Mouse (Mus musculus): ENCODE data around the gene Fam214b. TPM values are rescaled to one million over a fixed set of nuclear protein-coding genes. Genes with fewer than 3 reads are reported as not detected.

The Fam214b gene
- polyA plus RNA-seq, 1 experiment = 29.1 TPM

DNA sequence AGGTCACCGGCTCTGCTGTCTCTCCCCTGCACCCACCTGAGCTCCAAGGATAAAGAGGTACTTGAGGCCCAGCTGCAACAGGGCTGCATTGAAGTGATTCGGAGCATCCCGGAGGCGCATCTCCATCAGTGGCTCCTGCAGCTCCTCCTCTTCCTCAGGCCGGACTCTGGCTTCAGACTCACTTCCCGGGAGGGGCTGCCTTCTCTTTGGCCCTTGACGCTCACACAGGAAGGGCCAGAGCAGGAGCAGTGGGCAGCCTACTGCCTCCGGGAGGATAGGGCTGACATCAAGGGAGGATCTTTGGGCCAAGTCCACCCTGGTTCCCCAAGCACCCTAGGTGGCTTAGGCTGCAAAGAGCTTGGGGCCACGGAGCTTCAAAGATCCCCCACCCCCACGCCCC lies 26.8 kb downstream of the Fam214b start:
- DNase-seq (ENCODE audit: low read depth, low spot score) = no peak
- WGBS = 91% methylated on average over 10 of the region's 10 CpGs

DNA sequence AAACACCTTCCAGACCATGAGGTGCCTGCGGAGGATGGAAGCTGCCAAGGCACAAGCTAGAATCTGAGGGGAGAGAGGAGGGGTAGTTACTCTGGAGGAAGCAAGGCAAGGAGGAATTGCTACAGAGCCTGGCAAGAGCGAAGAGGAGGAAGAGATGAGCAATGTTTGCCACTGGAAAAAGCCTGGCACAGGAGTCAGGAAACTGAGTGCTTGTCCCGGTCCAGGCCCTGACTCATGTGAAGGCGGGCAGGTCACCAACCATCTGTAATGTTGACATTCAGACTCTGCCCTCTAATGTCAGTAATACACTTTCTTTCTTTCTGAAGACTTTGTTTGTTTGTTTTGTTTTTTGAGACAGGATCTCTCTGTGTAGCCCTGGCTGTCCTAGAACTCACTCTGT lies 27.9 kb downstream of the Fam214b start:
- no peak for DNase-seq (ENCODE audit: low read depth, low spot score)
- WGBS = 81% methylated on average over 4 of the region's 4 CpGs

DNA sequence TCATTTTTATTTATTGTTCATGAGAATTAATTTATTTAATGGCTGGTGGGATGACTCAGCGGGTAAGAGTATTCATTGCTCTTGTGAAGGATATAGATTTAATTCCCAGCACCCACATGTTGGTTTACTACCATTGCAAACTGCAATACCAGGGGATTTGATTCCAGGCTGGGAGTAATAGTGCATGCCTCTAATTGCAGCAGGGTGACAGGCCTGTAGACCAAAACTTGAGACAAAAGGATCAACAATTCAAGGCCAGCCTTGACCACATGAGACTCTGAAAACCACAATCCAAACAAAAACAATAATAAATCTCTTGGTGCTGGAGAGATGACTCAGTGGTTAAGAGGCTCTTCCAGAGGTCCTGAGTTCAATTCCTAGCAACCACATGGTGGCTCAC lies 33.9 kb downstream of the Fam214b start:
- WGBS = 83% methylated on average over 1 of the region's 1 CpGs
- no peak for DNase-seq (ENCODE audit: low read depth, low spot score)

DNA sequence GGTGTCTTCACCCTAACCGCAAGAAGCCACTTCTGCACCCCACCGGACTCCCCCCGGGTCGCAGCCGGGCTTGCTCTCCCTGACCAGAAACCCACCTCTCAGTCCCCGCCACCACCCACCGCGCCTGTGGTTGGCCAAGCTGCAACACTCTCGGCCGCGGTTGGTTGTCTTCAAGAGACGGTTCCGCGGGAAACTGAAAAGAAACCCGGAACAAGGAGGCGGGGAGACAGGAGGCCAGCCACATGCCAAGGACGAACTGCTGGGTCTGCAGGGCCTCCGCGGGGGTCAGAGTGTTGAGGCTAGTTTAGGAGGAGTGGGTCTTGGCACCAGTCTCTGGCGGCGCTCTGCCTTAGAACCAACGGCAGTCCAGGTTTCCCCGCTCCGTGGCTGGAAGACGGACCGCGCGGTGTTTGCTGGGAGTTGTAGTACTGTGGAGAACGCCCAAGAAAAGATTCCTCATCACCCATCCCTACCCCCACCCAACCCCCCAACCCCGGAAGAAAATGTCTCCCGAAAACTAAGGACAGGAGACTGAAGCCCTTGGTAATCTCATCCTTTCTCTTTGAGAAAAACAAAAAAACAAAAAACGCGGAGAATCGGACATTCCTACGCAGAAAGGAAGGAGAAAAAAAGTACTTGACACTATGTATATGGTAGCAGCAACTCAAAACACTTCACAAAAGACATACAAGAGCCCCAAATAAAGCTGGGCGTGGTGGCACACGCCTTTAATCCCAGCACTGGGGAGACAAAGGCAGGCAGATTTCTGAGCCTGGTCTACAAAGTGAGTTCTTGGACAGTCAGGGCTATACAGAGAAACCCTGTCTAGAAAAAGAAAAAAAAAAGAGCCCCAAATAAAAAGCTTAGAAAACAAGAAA lies 35.6 kb downstream of the Fam214b start, which contains the start of gene Fancg:
Gene Fancg (minus strand): TSS at position 346 of the 878 bp plus-strand sequence.
- under 1% methylated on average over 37 of the region's 37 CpGs for WGBS
- DNase-seq (ENCODE audit: low read depth, low spot score) = no peak

DNA sequence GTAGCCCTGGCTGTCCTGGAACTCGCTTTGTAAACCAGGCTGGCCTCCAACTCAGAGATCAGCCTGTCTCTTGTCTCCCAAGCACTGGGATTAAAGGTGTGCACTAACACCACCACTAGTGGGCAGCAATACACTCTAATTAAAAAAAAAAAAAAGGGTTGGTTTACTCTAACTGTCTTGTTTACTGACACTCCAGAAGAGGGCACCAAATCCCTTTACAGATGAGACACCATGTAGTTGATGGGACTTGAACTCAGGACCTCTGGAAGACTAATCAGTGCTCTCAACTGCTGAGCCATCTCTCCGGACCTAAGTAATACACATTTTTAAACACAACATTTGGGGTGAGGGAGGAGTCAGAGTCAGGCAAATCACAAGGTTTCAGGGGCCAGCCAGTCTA lies 40.3 kb downstream of the Fam214b start:
- DNase-seq (ENCODE audit: low read depth, low spot score) = no peak

GRCm38 (mm10) chr4:43004951-43005350 lies 41.1 kb downstream of the Fam214b start:
- WGBS = 90% methylated on average over 3 of the region's 3 CpGs
- DNase-seq (ENCODE audit: low read depth, low spot score) = no peak

More for the DNA sequence above, 40.3 kb downstream of the Fam214b start:
- 47% methylated on average over 2 of the region's 2 CpGs for WGBS

- WGBS = 55% methylated on average over 12 of the region's 12 CpGs
- no peak for DNase-seq (ENCODE audit: low read depth, low spot score)
Measured at GRCm38 (mm10) chr4:43002756-43003439, 43.1 kb downstream of the Fam214b start.

GRCm38 (mm10) chr4:43001272-43001671 lies 44.7 kb downstream of the Fam214b start:
- 70% methylated on average over 2 of the region's 2 CpGs for WGBS
- no peak for DNase-seq (ENCODE audit: low read depth, low spot score)

DNA sequence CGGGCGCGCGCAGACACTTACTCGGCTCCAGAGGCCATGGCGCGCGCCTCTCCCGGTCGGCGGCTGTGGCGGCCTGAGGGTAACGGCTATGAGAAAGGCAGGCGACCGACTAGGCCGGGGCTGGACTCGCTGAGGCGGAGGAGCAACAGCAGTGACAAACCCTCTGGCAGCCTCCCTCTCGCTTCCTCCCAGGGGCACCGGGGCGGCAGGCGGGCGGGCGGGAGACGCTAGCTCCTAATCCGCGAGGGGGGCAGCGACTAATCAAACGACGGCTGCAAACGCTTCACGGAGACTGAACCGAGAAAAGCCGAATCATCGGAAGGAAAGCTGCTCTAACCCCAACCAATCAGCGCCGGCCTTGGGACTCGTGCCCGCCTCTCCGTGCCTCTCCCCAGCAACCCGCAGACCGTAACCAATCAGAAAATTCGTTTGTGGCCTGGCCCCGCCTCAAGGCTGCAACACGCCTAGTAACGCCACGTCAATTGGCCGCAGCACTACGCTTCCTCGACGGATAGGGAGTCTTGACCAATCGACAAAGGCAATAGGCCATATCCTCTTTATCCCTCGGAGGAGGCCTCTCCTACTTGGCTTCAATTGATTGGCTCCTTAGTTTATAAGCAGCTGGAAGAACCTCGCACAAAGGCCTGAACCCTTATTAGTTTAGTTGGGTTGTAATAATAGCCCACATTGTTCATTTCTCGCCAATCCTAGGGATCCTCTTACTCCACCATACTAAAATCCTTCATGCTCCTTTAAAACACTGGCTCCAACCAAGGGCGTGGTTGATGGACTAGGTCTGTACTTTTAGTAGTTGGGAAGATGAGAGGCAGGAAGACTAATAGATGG lies 45.7 kb downstream of the Fam214b start, which contains the start of gene Vcp:
Gene Vcp (minus strand): TSS at position 367 of the 846 bp plus-strand sequence.
- WGBS = 1% methylated on average over 54 of the region's 56 CpGs

DNA sequence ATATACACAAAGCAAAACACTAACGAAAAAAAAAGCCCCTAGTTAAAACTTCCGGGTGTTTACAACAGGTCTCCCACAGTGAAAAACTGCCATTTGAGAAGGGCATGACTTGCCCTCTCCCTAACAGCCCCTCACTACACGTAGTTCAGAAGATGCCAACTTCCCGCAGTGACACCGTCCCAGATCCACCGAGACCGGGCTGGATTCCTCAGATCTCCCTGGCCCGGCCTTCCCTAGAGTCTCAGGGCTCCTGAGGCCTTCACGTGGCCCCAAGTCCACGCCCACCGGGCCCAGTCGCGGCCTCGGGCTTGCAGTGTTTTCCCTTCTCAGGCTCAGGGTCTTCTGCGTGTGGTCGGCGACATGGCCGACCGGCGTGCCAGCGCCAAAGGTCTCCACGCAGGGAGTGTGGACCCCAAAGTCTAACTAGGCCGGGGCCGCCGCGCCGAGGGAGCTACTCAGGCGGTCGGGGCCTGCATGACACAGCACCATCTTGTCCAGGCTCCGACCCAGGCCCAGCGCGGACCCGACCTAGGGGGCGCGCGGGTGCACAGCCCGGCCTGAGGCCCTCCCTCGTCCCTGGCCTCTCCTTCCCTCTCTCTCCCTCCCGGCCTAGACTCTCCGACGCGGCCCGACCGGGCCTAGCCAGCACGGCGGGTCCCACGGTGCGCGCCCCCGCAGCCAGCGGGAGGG lies 46.4 kb downstream of the Fam214b start:
- WGBS = under 1% methylated on average over 51 of the region's 51 CpGs
- DNase-seq (ENCODE audit: low read depth, low spot score) = no peak

More for the DNA sequence above, 45.7 kb downstream of the Fam214b start, which contains the start of gene Vcp:
- peak; percentile 91 for DNase-seq (ENCODE audit: low read depth, low spot score)

- no peak for DNase-seq (ENCODE audit: low read depth, low spot score)
- WGBS = 16% methylated on average over 2 of the region's 2 CpGs
Measured at GRCm38 (mm10) chr4:42998022-42998421, 48.0 kb downstream of the Fam214b start.

DNA sequence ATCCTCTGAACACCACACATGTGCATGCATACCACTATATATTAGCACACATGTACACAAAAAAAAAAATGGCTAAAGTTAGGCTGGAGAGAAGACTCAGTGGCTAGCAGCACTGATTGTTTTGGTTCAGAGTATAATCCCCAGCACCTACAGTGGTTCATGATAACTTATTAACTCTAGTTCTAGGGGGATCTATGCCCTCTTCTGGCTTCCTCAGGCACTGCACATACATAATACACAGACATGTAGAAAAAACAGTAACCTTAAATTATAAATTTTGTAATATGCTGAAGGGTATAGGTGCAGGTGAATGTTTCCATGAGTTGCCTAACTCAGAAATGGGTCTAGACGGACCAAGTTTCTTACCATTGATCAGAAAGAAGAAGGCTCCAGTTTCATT lies 57.7 kb downstream of the Fam214b start:
- 97% methylated on average over 1 of the region's 1 CpGs for WGBS
- DNase-seq (ENCODE audit: low read depth, low spot score) = no peak

Other genes with a start within 250 kb of the Fam214b start
- gene Fam205a1, start 192.3 kb downstream of the Fam214b start, polyA plus RNA-seq (2012; rRNA removed) = 0.02 TPM in 1 of 2 replicates, not detected in the other
- gene Gm12394, start 189.4 kb downstream of the Fam214b start, polyA plus RNA-seq (2012; rRNA removed) = not detected in 2 replicates
- gene Fam205c, start 172.0 kb downstream of the Fam214b start, polyA plus RNA-seq (2012; rRNA removed) = not detected in 2 replicates
- gene Phf24, start 129.6 kb downstream of the Fam214b start, polyA plus RNA-seq (2012; rRNA removed) = 0.83 and 1.2 TPM in 2 replicates
- 9.6 and 11.1 TPM in 2 replicates for gene Dnajb5, start 96.4 kb downstream of the Fam214b start, polyA plus RNA-seq (2012; rRNA removed)
- gene 1700022I11Rik, start 76.6 kb downstream of the Fam214b start, polyA plus RNA-seq (2012; rRNA removed) = 0.10 and 0.11 TPM in 2 replicates
- 96.9 and 114 TPM in 2 replicates for gene Vcp, start 45.7 kb downstream of the Fam214b start, polyA plus RNA-seq (2012; rRNA removed)
- 11.8 and 14.6 TPM in 2 replicates for gene Fancg, start 35.7 kb downstream of the Fam214b start, polyA plus RNA-seq (2012; rRNA removed)
- 25.1 and 32.0 TPM in 2 replicates for gene Pigo, start 20.4 kb downstream of the Fam214b start, polyA plus RNA-seq (2012; rRNA removed)
- gene Stoml2, start 14.5 kb downstream of the Fam214b start, polyA plus RNA-seq (2012; rRNA removed) = 83.2 and 92.5 TPM in 2 replicates
- 7.7 and 12.5 TPM in 2 replicates for gene Unc13b, start 12.7 kb upstream of the Fam214b start, polyA plus RNA-seq (2012; rRNA removed)
- gene Atp8b5, start 220.9 kb upstream of the Fam214b start, polyA plus RNA-seq (2012; rRNA removed) = 0.02 and 0.08 TPM in 2 replicates